Mouse (Mus musculus) intestine, postnatal 0 days (tissue): ENCODE measurements around the gene Fam3b. TPM values are rescaled to one million over a fixed set of nuclear protein-coding genes. Genes with fewer than 3 reads are reported as not detected.

Source experiments
- ATAC-seq: fragments of 200-750 bp; cut with Nextera tagmentation; 2 replicates; pipeline ENCODE4 v1.8.0; 2017; ENCODE audit warnings: mild to moderate bottlenecking, moderate TSS enrichment, moderate library complexity
- H3K27ac ChIP-seq: fragments of 300-500 bp; sonication (generic); 2 replicates; pipeline ENCODE4 v1.5.1; 2014; ENCODE audit warnings: mild to moderate bottlenecking, low read depth, low read length, moderate library complexity
- H3K27me3 ChIP-seq: fragments of 300-500 bp; sonication (generic); replicated peaks from 2 replicates; pipeline ENCODE4 v1.6.1; 2014; ENCODE audit warnings: low read length, mixed read lengths; ENCODE audit not compliant: control insufficient read depth, insufficient read depth
- H3K36me3 ChIP-seq: fragments of 300-500 bp; sonication (generic); 2 replicates; pipeline ENCODE4 v1.6.1; 2014; ENCODE audit warnings: mild to moderate bottlenecking, moderate library complexity; ENCODE audit not compliant: control insufficient read depth, insufficient read depth
- H3K4me1 ChIP-seq: fragments of 300-500 bp; sonication (generic); replicated peaks from 2 replicates; pipeline ENCODE4 v1.6.1; 2014; ENCODE audit warnings: antibody characterized with exemption, low read length, mixed read lengths; ENCODE audit not compliant: control insufficient read depth, insufficient read depth
- H3K4me2 ChIP-seq: fragments of 300-500 bp; sonication (generic); replicated peaks from 2 replicates; pipeline ENCODE4 v1.6.1; 2014; ENCODE audit warnings: low read depth, mild to moderate bottlenecking, moderate library complexity
- H3K4me3 ChIP-seq: fragments of 300-500 bp; sonication (generic); 2 replicates; pipeline ENCODE4 v1.5.1; 2014; ENCODE audit warnings: low read depth, low read length
- H3K9ac ChIP-seq: fragments of 300-500 bp; sonication (generic); 2 replicates; pipeline ENCODE4 v1.6.1; 2014; ENCODE audit warnings: mild to moderate bottlenecking, low read depth, low read length
- H3K9me3 ChIP-seq: fragments of 300-500 bp; sonication (generic); 2 replicates; pipeline ENCODE4 v1.6.1; 2016; ENCODE audit warnings: mixed run types; ENCODE audit not compliant: control insufficient read depth
- CTCF ChIP-seq: sonication (generic); IDR thresholded peaks from 2 replicates; pipeline ENCODE4 v1.5.1; 2016; ENCODE audit warnings: low read depth, mild to moderate bottlenecking, control low read depth, antibody characterized with exemption, moderate library complexity
- WGBS: fragments of 180-500 bp; shearing (Covaris S2); extraction: QIAGEN DNeasy Blood & Tissue Kit; methylation state at CpG from one replicate; pipeline ENCODE4 v1.1.7; 2014; 5-methylcytosine and 5-hydroxymethylcytosine counted together
- polyA plus RNA-seq: library from polyadenylated mRNA; unstranded; fragments of >200 nt; fragmentation: Nextera tagmentation; extraction: Ambion mirVana; gene quantifications from 2 replicates; pipeline ENCODE4 v1.2.1, GENCODE M21; 2015

Fam3b gene
- polyA plus RNA-seq = 4.4 and 5.8 TPM in 2 replicates

- 50% methylated on average over 4 of the region's 4 CpGs for WGBS
- H3K9me3 ChIP-seq = no peaks in the 10 kb centered on the region
- ATAC-seq = peak; percentile 72
Observed at GRCm38 (mm10) chr16:97514099-97514940, at the start of gene Fam3b. TSS of gene Fam3b (minus strand) at chr16:97514816.

GRCm38 (mm10) chr16:97544340-97544739 lies 29.7 kb upstream of the Fam3b start:
- Histone ChIP-seq H3K4me3 (no peak overlapping the region), H3K9me3 (no peaks in the 10 kb centered on the region), H3K27me3 (no peaks in the 10 kb centered on the region), H3K9ac (no peak overlapping the region), H3K4me1 (no peaks in the 10 kb centered on the region), H3K36me3 (peaks cover 47% of the 10 kb centered on the region; the same call in 1 of the 2 replicates), H3K27ac (no peak overlapping the region), H3K4me2 (no peak overlapping the region)
- WGBS = 79% methylated on average over 4 of the region's 4 CpGs
- no peak for ATAC-seq
- no peak for TF ChIP-seq CTCF

More at GRCm38 (mm10) chr16:97514099-97514940, at the start of gene Fam3b:
- no peak within 1 kb of the TSS for H3K27ac ChIP-seq
- H3K36me3 ChIP-seq = no peaks in the 10 kb centered on the region
- H3K9ac ChIP-seq = no peak within 1 kb of the TSS
- H3K27me3 ChIP-seq = no peaks in the 10 kb centered on the region
- H3K4me1 ChIP-seq = peaks cover 6% of the 10 kb centered on the region; the same call in 1 of the 2 replicates
- H3K4me3 ChIP-seq = no peak within 1 kb of the TSS
- no peak for TF ChIP-seq CTCF
- H3K4me2 ChIP-seq = no peak within 1 kb of the TSS

DNA sequence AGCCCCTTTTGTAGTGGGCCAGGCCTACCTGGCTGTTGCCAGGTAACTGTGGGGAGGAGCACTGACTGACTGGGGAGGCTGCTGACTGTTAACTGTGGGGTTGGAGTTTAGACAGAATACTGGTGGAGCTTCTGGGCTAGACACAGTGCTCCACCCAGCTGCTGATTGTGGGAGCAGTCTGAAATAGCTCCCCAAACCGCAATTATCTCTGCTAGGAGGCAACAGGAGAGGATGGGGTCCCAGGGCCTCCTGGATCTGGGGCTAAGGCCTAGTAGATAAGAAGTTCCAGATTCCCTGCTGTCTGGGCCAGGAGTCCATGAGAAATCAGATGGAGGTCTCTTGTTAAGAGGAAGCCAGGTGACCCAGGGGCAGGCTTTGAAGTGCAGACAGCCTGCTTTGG lies 22.2 kb upstream of the Fam3b start:
- WGBS = 22% methylated on average over 1 of the region's 1 CpGs
- Histone ChIP-seq H3K4me3 (peak overlapping the region; percentile 35), H3K27ac (0 out of 2 replicates have a peak overlapping the region, but pooled peaks have one; percentile 21), H3K9me3 (no peaks in the 10 kb centered on the region), H3K36me3 (peaks cover 18% of the 10 kb centered on the region; the same call in 1 of the 2 replicates), H3K4me1 (no peaks in the 10 kb centered on the region; the same call in 1 of the 2 replicates), H3K9ac (no peak overlapping the region), H3K4me2 (peak overlapping the region; percentile 62), H3K27me3 (no peaks in the 10 kb centered on the region)
- peak; percentile 36; the same call in 1 of the 2 replicates for TF ChIP-seq CTCF
- no peak for ATAC-seq

DNA sequence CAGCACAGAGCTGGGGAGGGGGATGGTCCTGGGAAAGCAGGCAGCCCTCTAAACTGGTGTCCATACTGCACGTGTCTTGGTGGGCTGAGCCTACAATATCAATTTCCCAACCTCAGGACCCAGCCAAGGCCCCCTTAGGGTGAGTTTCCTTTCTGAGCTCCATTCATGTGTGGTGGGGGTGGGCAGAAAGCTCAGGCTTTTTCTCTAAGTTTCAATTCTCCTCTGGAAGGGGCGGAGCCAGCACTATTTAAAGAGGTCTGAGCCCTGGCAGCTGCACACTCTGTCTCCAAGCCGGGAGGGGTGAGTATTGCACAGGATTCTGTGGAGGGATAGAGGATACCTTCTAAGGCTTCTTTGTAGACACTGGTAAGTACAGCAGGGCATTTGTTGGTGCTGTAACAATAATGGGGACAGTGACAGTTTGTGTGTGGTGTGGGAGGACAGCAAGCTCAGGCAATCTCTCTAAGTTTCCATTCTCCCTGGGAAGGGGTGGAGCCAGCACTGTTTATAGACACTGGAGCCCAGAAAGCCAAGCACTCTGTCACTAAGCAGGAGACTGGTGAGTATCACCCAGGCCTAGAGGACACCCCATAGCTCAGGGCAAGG lies 21.3 kb upstream of the Fam3b start:
- WGBS = 17% methylated on average over 3 of the region's 3 CpGs
- Histone ChIP-seq H3K4me1 (no peaks in the 10 kb centered on the region; the same call in 1 of the 2 replicates), H3K27ac (peak overlapping the region; percentile 88), H3K4me2 (peak overlapping the region; percentile 62), H3K9me3 (no peaks in the 10 kb centered on the region), H3K27me3 (no peaks in the 10 kb centered on the region), H3K9ac (peak overlapping the region; percentile 24; the same call in 1 of the 2 replicates), H3K36me3 (peaks cover 14% of the 10 kb centered on the region; the same call in 1 of the 2 replicates), H3K4me3 (peak overlapping the region; percentile 35)
- peak; percentile 35 for ATAC-seq
- TF ChIP-seq CTCF = no peak

DNA sequence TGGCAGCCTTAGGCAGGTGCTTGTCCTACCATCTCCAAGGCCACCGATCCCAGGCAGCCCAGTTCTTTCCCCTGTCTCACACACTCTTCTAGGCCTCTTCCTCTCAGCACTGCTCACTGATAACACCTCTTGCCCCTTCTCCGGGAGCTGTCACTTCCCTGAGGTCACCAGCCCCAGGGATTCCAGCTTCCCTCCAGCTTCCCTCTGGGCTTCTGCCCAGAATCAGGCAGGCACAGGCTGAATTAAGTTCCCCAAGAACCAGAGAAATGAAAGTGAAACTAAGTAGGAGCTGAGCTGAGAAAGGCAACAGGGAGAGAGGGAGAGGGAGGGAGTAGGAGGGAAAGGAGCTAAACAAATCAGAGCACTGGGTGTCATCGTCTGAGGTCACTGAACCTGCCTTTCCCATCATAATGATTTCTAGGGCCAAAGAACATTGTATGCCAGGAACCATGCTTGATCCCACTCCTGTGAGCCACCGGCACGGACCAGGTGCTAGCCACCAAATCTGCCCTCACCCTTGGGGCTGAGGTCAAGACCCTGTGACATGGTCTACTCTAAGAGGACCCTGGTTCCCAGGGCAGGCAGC lies 20.4 kb upstream of the Fam3b start:
- H3K27me3 ChIP-seq = no peaks in the 10 kb centered on the region
- WGBS = 5% methylated on average over 5 of the region's 5 CpGs
- no peaks in the 10 kb centered on the region for H3K9me3 ChIP-seq
- H3K9ac ChIP-seq = peak overlapping the region; percentile 54; the same call in 1 of the 2 replicates
- no peak for TF ChIP-seq CTCF
- ATAC-seq = peak; percentile 94
- no peaks in the 10 kb centered on the region; the same call in 1 of the 2 replicates for H3K4me1 ChIP-seq
- peak overlapping the region; percentile 88 for H3K27ac ChIP-seq
- H3K4me2 ChIP-seq = peak overlapping the region; percentile 62
- H3K4me3 ChIP-seq = peak overlapping the region; percentile 22
- peaks cover 9% of the 10 kb centered on the region; the same call in 1 of the 2 replicates for H3K36me3 ChIP-seq
